In the genomic region with DNA sequence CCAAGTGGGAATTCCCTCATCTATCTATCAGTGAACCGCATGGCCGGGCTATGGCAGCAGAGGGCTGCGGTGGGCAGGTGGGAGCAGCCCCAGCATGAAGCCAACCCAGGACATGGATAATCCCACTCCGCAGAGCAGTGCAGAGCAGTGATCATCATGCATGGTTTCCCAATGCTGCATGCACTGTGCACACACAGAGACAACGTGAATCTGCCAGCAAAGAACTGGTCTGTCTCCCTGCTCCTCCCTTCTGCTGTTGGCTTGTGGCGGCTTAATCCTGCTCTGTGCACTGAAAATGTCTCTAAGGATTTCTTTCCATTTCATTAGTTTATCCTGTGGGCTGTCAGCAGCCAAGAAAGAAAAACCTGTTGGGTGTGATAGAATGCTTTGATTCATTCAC, we compare ENCODE assay signal across 9 mouse cellular contexts.
DNase-seq lines count a peak whose midpoint lies in the region; ATAC-seq and TF ChIP-seq lines count a peak whose summit lies in the region.
"Had no signal": no experiment of that assay in that cellular context is flagged by ENCODE, and none has a peak within 500 bp of the region (broad histone marks: within the 10 kb centered on the region; RNA-seq: fewer than 3 reads in every experiment).

No protein-coding gene starts in this region.

- no peak for DNase-seq in embryonic facial prominence, embryonic 11.5 days (ENCODE audit: low spot score)
- no peak for DNase-seq in embryonic facial prominence, embryonic 10.5 days (ENCODE audit: low spot score)
- DNase-seq in cerebellum, postnatal 10 days, result peak; percentile 76 to 82
- no peak for DNase-seq in forebrain, postnatal 0 days
- peak; percentile 74 for DNase-seq in midbrain, postnatal 0 days (ENCODE audit: low spot score)
- DNase-seq in heart, postnatal 36 days, result no peak
- DNase-seq in left cerebral cortex, postnatal 36 days (ENCODE audit: low spot score in 2 of 2), result no peak
- DNase-seq in gastrocnemius, adult 8-10 months (ENCODE audit: low spot score in 2 of 2), result no peak

- no peak overlapping the region for H3K4me3 ChIP-seq in embryonic facial prominence, embryonic 11.5 days (ENCODE audit: low read depth, low read length)
- no peak overlapping the region for H3K4me3 ChIP-seq in embryonic facial prominence, embryonic 10.5 days
- H3K4me3 ChIP-seq in forebrain, postnatal 0 days (ENCODE audit: low read depth, low read length), result no peak overlapping the region
- H3K4me3 ChIP-seq in midbrain, postnatal 0 days (ENCODE audit: low read depth, low read length), result no peak overlapping the region

- H3K9ac ChIP-seq in embryonic facial prominence, embryonic 11.5 days (replicated peaks; ENCODE audit: low read length), result no peak overlapping the region
- H3K9ac ChIP-seq in forebrain, postnatal 0 days, result no peak overlapping the region
- H3K9ac ChIP-seq in midbrain, postnatal 0 days (replicated peaks; ENCODE audit: low read length, poor library complexity, severe bottlenecking), result peak overlapping the region; percentile 33; the same call in 1 of the 2 replicates

- no peak for TF ChIP-seq CTCF in forebrain, postnatal 0 days (IDR thresholded peaks at IDR 0.05; ENCODE audit: low read depth)
- TF ChIP-seq CTCF in midbrain, postnatal 0 days (IDR thresholded peaks at IDR 0.05), result 0 out of 2 replicates have a peak, but pooled peaks have one; percentile 5

- WGBS in embryonic facial prominence, embryonic 11.5 days, result 74% methylated on average over 6 of the region's 6 CpGs
- WGBS in embryonic facial prominence, embryonic 10.5 days, result 70% methylated on average over 6 of the region's 6 CpGs
- WGBS in forebrain, postnatal 0 days, result 47% methylated on average over 6 of the region's 6 CpGs
- 35% methylated on average over 6 of the region's 6 CpGs for WGBS in midbrain, postnatal 0 days

- no peak overlapping the region for H3K27ac ChIP-seq in embryonic facial prominence, embryonic 11.5 days (replicated peaks; ENCODE audit: low read depth, low read length)
- H3K27ac ChIP-seq in embryonic facial prominence, embryonic 10.5 days (replicated peaks), result no peak overlapping the region
- peak overlapping the region; percentile 35; the same call in 1 of the 2 replicates for H3K27ac ChIP-seq in forebrain, postnatal 0 days (ENCODE audit: low read depth, low read length)
- no peak overlapping the region; the same call in 1 of the 2 replicates for H3K27ac ChIP-seq in midbrain, postnatal 0 days (ENCODE audit: low read depth, low read length)

- no peak overlapping the region for H3K4me2 ChIP-seq in embryonic facial prominence, embryonic 11.5 days (ENCODE audit: low read depth, low read length)
- H3K4me2 ChIP-seq in forebrain, postnatal 0 days (ENCODE audit: low read depth), result no peak overlapping the region
- H3K4me2 ChIP-seq in midbrain, postnatal 0 days (ENCODE audit: low read depth, low read length, poor library complexity, severe bottlenecking), result no peak overlapping the region
- H3K4me2 ChIP-seq: heart, embryonic 11.5 days had no signal

- no peaks in the 10 kb centered on the region for H3K27me3 ChIP-seq in embryonic facial prominence, embryonic 11.5 days (ENCODE audit: control insufficient read depth, insufficient read depth, low read length)
- H3K27me3 ChIP-seq in embryonic facial prominence, embryonic 10.5 days (replicated peaks; ENCODE audit: low read depth, poor library complexity, severe bottlenecking), result no peaks in the 10 kb centered on the region
- H3K27me3 ChIP-seq in forebrain, postnatal 0 days (ENCODE audit: insufficient read depth, low read length), result no peaks in the 10 kb centered on the region
- no peaks in the 10 kb centered on the region for H3K27me3 ChIP-seq in midbrain, postnatal 0 days (ENCODE audit: insufficient read depth, low read length)

- intact Hi-C loops in heart, postnatal 36 days (cut with DNase I), result no loop called here
- intact Hi-C loops in left cerebral cortex, postnatal 36 days (cut with DNase I), result no loop called here

- ATAC-seq in embryonic facial prominence, embryonic 11.5 days (replicated peaks; ENCODE audit: insufficient number of reproducible peaks, low FRiP score, low TSS enrichment, low read depth), result peak; percentile 58; the same call in 1 of the 2 replicates
- peak; percentile 78 for ATAC-seq in forebrain, postnatal 0 days
- peak; percentile 39; the same call in 1 of the 2 replicates for ATAC-seq in midbrain, postnatal 0 days (ENCODE audit: low FRiP score)

- peaks cover 2% of the 10 kb centered on the region; the same call in 1 of the 2 replicates for H3K36me3 ChIP-seq in embryonic facial prominence, embryonic 11.5 days (replicated peaks; ENCODE audit: control insufficient read depth, insufficient read depth, low read depth, low read length)
- H3K36me3 ChIP-seq in embryonic facial prominence, embryonic 10.5 days (replicated peaks), result peaks cover 17% of the 10 kb centered on the region
- no peaks in the 10 kb centered on the region for H3K36me3 ChIP-seq in forebrain, postnatal 0 days (ENCODE audit: insufficient read depth)
- no peaks in the 10 kb centered on the region for H3K36me3 ChIP-seq in midbrain, postnatal 0 days (ENCODE audit: insufficient read depth, low read length)

- H3K9me3 ChIP-seq in embryonic facial prominence, embryonic 11.5 days (replicated peaks; ENCODE audit: control insufficient read depth, low read length), result no peaks in the 10 kb centered on the region
- no peaks in the 10 kb centered on the region for H3K9me3 ChIP-seq in embryonic facial prominence, embryonic 10.5 days
- H3K9me3 ChIP-seq in forebrain, postnatal 0 days (ENCODE audit: low read length), result no peaks in the 10 kb centered on the region
- H3K9me3 ChIP-seq in midbrain, postnatal 0 days (ENCODE audit: low read length), result no peaks in the 10 kb centered on the region

- H3K4me1 ChIP-seq in embryonic facial prominence, embryonic 11.5 days (ENCODE audit: control insufficient read depth, insufficient read depth, low read length), result peaks cover 12% of the 10 kb centered on the region
- peaks cover 56% of the 10 kb centered on the region for H3K4me1 ChIP-seq in embryonic facial prominence, embryonic 10.5 days
- peaks cover 17% of the 10 kb centered on the region for H3K4me1 ChIP-seq in forebrain, postnatal 0 days (ENCODE audit: insufficient read depth)
- H3K4me1 ChIP-seq in midbrain, postnatal 0 days (ENCODE audit: insufficient read depth, low read length), result peaks cover 39% of the 10 kb centered on the region

Comparison
In these comparisons a context has a peak if more than half of its experiments do, and no peak if none do; other contexts are left out.
1. DNase-seq: peak in cerebellum, postnatal 10 days (2 of 2) and midbrain, postnatal 0 days (single experiment); none in embryonic facial prominence, embryonic 11.5 days (single experiment), embryonic facial prominence, embryonic 10.5 days (single experiment), forebrain, postnatal 0 days (single experiment), heart, postnatal 36 days (0 of 2), left cerebral cortex, postnatal 36 days (0 of 2) and gastrocnemius, adult 8-10 months (0 of 2).
2. Peak in every context shown above with its lines, with median percentiles within 50 percentile points of each other: ATAC-seq.